Mouse (Mus musculus): ENCODE results near the gene Rnf44. TPM values are rescaled to one million over a fixed set of nuclear protein-coding genes. Genes with fewer than 3 reads are reported as not detected.

Gene Rnf44
- polyA plus RNA-seq, 1 experiment from 2014 or later = 52.1 TPM

DNA sequence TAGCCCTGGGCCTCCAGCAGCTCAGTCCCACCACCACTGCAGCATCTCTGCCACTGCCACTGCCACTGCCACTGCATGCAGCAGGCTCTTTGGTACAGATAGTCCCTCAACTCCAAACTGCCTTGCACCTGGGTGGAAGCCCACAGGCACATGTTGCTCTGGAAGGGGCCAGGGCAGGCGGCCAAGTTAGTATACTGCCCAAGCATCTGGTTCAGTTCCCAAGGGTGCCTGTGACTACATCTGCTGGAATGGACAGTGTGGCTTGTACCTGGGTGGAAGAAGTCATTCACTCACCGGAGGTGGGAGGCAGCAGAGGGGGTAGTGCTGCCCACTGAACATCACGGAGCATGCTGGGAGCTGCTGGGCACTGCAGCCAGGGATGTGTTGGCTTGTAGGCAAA, 10.4 kb downstream of the Rnf44 start:
- H3K27ac ChIP-seq (ENCODE audit: low read length) = no peak overlapping the region
- 88% methylated on average over 3 of the region's 3 CpGs for WGBS
- H3K4me1 ChIP-seq (ENCODE audit: insufficient read depth, low read depth, low read length) = peaks cover 15% of the 10 kb centered on the region; the same call in 1 of the 2 replicates
- no peaks in the 10 kb centered on the region for H3K27me3 ChIP-seq (replicated peaks; ENCODE audit: insufficient read depth, low read length)
- H3K4me2 ChIP-seq (replicated peaks; ENCODE audit: low read depth, low read length) = no peak overlapping the region
- H3K9me3 ChIP-seq (ENCODE audit: low read length) = no peaks in the 10 kb centered on the region
- no peak for DNase-seq (ENCODE audit: low spot score)
- H3K9ac ChIP-seq (replicated peaks; ENCODE audit: low read depth) = no peak overlapping the region
- TF ChIP-seq EP300 (IDR thresholded peaks at IDR 0.05) (no peak), CTCF (IDR thresholded peaks at IDR 0.05) (no peak)
- H3K4me3 ChIP-seq (ENCODE audit: low read depth, low read length) = no peak overlapping the region
- ATAC-seq = no peak
- H3K36me3 ChIP-seq (ENCODE audit: insufficient read depth, low read length) = peaks cover 44% of the 10 kb centered on the region

DNA sequence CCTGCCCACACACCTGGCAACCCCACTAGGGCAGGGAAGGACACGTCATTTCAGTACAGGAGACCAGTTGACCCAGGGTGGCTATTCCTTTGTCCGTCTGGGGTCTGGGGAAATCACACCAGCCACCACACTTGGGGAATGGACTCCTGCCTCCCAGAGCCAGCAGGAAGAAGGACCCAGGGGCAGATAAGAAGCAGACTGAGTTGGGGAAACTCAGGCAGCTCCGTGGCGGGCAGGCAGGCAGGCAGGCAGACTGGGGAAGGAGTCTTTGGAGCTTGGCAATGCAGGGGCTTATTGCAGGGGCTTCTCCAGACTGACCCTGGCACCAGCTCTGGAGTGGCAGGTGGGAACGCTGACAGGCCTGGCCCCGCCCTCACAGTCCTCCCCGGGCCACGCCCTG, 12.4 kb downstream of the Rnf44 start:
- TF ChIP-seq CTCF (IDR thresholded peaks at IDR 0.05) (no peak), EP300 (IDR thresholded peaks at IDR 0.05) (no peak)
- no peak overlapping the region for H3K4me3 ChIP-seq (ENCODE audit: low read depth, low read length)
- no peak overlapping the region for H3K9ac ChIP-seq (replicated peaks; ENCODE audit: low read depth)
- ATAC-seq (no peak), DNase-seq (ENCODE audit: low spot score) (no peak)
- WGBS = 85% methylated on average over 6 of the region's 8 CpGs
- no peaks in the 10 kb centered on the region for H3K9me3 ChIP-seq (ENCODE audit: low read length)
- H3K4me2 ChIP-seq (replicated peaks; ENCODE audit: low read depth, low read length) = no peak overlapping the region
- peaks cover 9% of the 10 kb centered on the region; the same call in 1 of the 2 replicates for H3K4me1 ChIP-seq (ENCODE audit: insufficient read depth, low read depth, low read length)
- no peak overlapping the region for H3K27ac ChIP-seq (ENCODE audit: low read length)
- H3K27me3 ChIP-seq (replicated peaks; ENCODE audit: insufficient read depth, low read length) = no peaks in the 10 kb centered on the region
- peaks cover 44% of the 10 kb centered on the region for H3K36me3 ChIP-seq (ENCODE audit: insufficient read depth, low read length)

DNA sequence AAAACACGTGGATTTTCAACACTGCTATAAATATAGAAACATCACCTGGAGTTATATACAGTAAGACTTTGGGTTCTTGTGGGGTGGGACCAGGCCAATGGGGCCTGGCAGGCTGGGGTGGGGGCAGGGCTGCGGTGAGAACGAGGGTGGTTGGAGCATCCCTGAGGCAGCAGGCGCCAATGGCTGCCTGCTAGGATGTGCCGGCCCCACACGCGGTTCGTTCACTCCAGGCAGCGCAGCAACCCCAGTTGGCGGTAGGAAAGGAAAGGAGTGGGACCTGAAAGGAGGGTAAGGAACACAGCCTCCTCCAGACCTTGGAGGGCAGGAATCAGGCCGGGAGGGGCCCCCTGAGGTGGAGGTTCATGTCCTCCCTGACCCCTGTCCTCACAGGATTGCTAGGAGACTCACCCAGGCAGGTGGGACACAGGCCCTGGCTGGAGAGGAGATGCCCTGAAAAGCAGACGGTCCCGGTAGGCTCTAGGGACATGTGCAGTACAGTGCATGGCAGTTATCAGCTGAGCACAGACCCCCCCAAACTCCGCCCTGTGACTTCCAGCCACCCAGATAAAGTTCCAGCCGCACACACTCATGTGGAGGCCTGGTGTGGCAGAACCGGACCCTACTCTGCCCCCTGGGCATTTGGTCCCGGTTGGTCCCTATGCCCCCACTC, 13.4 kb downstream of the Rnf44 start:
- no peak for ATAC-seq
- no peaks in the 10 kb centered on the region for H3K9me3 ChIP-seq (ENCODE audit: low read length)
- H3K27ac ChIP-seq (ENCODE audit: low read length) = no peak overlapping the region
- no peak overlapping the region for H3K9ac ChIP-seq (replicated peaks; ENCODE audit: low read depth)
- no peak overlapping the region for H3K4me2 ChIP-seq (replicated peaks; ENCODE audit: low read depth, low read length)
- H3K4me1 ChIP-seq (ENCODE audit: insufficient read depth, low read depth, low read length) = no peaks in the 10 kb centered on the region
- 75% methylated on average over 17 of the region's 17 CpGs for WGBS
- no peak for TF ChIP-seq EP300 (IDR thresholded peaks at IDR 0.05)
- TF ChIP-seq CTCF (IDR thresholded peaks at IDR 0.05) = no peak
- H3K36me3 ChIP-seq (ENCODE audit: insufficient read depth, low read length) = peaks cover 44% of the 10 kb centered on the region
- no peak for DNase-seq (ENCODE audit: low spot score)
- no peak overlapping the region for H3K4me3 ChIP-seq (ENCODE audit: low read depth, low read length)
- no peaks in the 10 kb centered on the region for H3K27me3 ChIP-seq (replicated peaks; ENCODE audit: insufficient read depth, low read length)

DNA sequence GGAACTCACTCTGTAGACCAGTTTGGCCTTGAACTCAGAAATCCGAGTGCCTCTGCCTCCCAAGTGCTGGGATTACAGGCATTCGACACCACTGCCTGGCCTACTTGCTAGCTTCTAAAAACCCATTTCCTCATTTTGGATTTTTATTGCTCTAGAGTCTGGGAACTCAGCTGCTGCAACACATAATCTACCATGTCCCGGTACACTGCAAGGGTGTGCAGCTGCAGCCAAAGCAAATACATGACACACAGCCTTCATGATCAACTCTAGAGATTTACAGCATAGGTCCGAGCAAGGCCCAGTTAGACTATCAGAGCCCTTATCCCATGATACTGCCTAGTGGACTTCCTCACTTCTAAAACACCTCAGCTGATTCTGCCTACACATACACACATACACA, 15.4 kb downstream of the Rnf44 start:
- no peak for DNase-seq (ENCODE audit: low spot score)
- Histone ChIP-seq H3K4me3 (ENCODE audit: low read depth, low read length) (no peak overlapping the region), H3K36me3 (ENCODE audit: insufficient read depth, low read length) (peaks cover 35% of the 10 kb centered on the region), H3K4me1 (ENCODE audit: insufficient read depth, low read depth, low read length) (no peaks in the 10 kb centered on the region), H3K4me2 (replicated peaks; ENCODE audit: low read depth, low read length) (no peak overlapping the region), H3K27ac (ENCODE audit: low read length) (no peak overlapping the region), H3K9ac (replicated peaks; ENCODE audit: low read depth) (no peak overlapping the region), H3K27me3 (replicated peaks; ENCODE audit: insufficient read depth, low read length) (no peaks in the 10 kb centered on the region), H3K9me3 (ENCODE audit: low read length) (no peaks in the 10 kb centered on the region)
- WGBS = 76% methylated on average over 4 of the region's 4 CpGs
- ATAC-seq = no peak
- no peak for TF ChIP-seq EP300 (IDR thresholded peaks at IDR 0.05)
- no peak for TF ChIP-seq CTCF (IDR thresholded peaks at IDR 0.05)

DNA sequence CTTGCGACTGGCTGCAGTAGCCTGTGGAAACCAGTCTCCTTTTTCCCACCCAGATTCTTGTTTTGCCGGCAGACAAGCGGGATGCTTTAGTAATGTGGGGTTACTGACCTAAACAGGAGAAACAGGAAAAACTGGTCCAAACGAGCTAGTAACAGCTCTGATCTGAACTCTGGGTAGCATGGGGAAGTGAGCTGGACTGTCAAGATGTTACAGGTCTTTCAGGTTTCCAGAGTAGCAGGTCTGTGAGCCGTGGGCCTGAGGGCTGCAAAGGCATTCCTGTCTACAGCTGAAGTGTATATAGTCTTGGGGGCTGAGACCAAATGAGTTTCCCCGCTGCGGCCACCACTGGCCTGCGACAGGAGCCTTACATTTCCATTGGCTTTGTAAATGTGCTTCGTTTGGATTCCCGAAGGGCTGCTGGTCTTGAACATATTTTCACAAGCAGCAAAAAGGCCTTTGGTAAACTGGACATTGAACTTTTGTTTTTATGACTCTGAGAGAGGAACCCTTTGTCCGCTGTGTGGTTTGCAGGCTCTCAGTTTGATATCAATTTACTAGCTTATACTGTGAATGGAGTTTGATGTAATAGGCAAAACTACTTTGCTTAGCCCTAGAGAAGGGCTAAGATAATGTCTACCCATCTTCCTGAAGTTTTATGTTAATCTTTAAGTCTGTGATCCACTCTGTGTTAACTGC, 17.7 kb downstream of the Rnf44 start:
- peaks cover 15% of the 10 kb centered on the region; the same call in 1 of the 2 replicates for H3K36me3 ChIP-seq (ENCODE audit: insufficient read depth, low read length)
- DNase-seq (ENCODE audit: low spot score) (peak; percentile 60), ATAC-seq (peak; percentile 64)
- no peak overlapping the region for H3K27ac ChIP-seq (ENCODE audit: low read length)
- no peaks in the 10 kb centered on the region for H3K9me3 ChIP-seq (ENCODE audit: low read length)
- WGBS = 42% methylated on average over 11 of the region's 11 CpGs
- no peak overlapping the region for H3K4me2 ChIP-seq (replicated peaks; ENCODE audit: low read depth, low read length)
- H3K9ac ChIP-seq (replicated peaks; ENCODE audit: low read depth) = no peak overlapping the region
- H3K27me3 ChIP-seq (replicated peaks; ENCODE audit: insufficient read depth, low read length) = no peaks in the 10 kb centered on the region
- H3K4me1 ChIP-seq (ENCODE audit: insufficient read depth, low read depth, low read length) = no peaks in the 10 kb centered on the region
- H3K4me3 ChIP-seq (ENCODE audit: low read depth, low read length) = no peak overlapping the region
- TF ChIP-seq EP300 (IDR thresholded peaks at IDR 0.05) (no peak), CTCF (IDR thresholded peaks at IDR 0.05) (no peak)

DNA sequence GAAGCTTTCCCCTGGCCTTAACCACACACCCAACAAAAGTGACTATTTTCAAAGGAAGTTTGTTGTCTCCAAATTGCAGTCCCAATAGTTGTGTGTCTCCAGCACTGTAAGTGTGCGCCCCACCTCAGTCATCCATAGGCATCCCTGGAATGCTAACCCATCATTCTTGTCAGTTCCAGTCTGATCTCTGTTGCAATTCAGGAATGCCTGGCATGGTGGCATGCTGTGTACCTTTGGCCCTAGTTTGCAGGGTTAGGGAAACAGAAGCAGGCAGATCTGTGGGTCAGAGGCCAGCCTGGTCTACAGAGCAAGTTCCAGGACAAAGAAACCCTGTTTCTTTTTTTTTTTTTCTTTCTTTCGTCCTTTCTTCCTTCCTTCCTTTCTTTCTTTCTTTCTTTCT, 23.2 kb downstream of the Rnf44 start:
- Histone ChIP-seq H3K27me3 (replicated peaks; ENCODE audit: insufficient read depth, low read length) (no peaks in the 10 kb centered on the region), H3K36me3 (ENCODE audit: insufficient read depth, low read length) (no peaks in the 10 kb centered on the region), H3K4me1 (ENCODE audit: insufficient read depth, low read depth, low read length) (no peaks in the 10 kb centered on the region), H3K9ac (replicated peaks; ENCODE audit: low read depth) (no peak overlapping the region), H3K27ac (ENCODE audit: low read length) (no peak overlapping the region), H3K4me2 (replicated peaks; ENCODE audit: low read depth, low read length) (no peak overlapping the region), H3K4me3 (ENCODE audit: low read depth, low read length) (no peak overlapping the region), H3K9me3 (ENCODE audit: low read length) (no peaks in the 10 kb centered on the region)
- WGBS = 58% methylated on average over 2 of the region's 2 CpGs
- TF ChIP-seq EP300 (IDR thresholded peaks at IDR 0.05) = no peak
- no peak for TF ChIP-seq CTCF (IDR thresholded peaks at IDR 0.05)
- no peak for DNase-seq (ENCODE audit: low spot score)
- ATAC-seq = no peak
